Mouse (Mus musculus) gastrocnemius, adult 18-20 months (tissue): ENCODE measurements at regions not wholly inside any gene's neighbourhood (a gene's known extent, or its start where the extent isn't known, plus 50 kb on each side); places are given as distances from the start of the nearest gene placed in this dataset.

Source experiments
- DNase-seq: peaks from one replicate; pipeline ENCODE4 v3.0.0; 2021; ENCODE audit warnings: low spot score

- no peak for DNase-seq
These were observed 232.9 kb downstream of the Csl start for GRCm38 (mm10) chr10:99526561-99526960.

- no peak for DNase-seq
These were observed 228.4 kb downstream of the Csl start for GRCm38 (mm10) chr10:99531104-99531503.

GRCm38 (mm10) chr10:99531556-99531955 is 227.9 kb downstream of the Csl start:
- no peak for DNase-seq

- no peak for DNase-seq
These were observed 227.5 kb downstream of the Csl start for GRCm38 (mm10) chr10:99531992-99532391.

- no peak for DNase-seq
These were observed 226.8 kb downstream of the Csl start for GRCm38 (mm10) chr10:99532697-99533119.

- no peak for DNase-seq
These were observed 226.0 kb downstream of the Csl start for GRCm38 (mm10) chr10:99533468-99533867.

GRCm38 (mm10) chr10:99534237-99534636 is 225.2 kb downstream of the Csl start:
- no peak for DNase-seq

GRCm38 (mm10) chr10:99538639-99539038 is 220.8 kb downstream of the Csl start:
- no peak for DNase-seq

- no peak for DNase-seq
These were observed 207.1 kb downstream of the Csl start for GRCm38 (mm10) chr10:99552373-99552772.

GRCm38 (mm10) chr10:99552836-99553540 is 206.5 kb downstream of the Csl start:
- no peak for DNase-seq

- DNase-seq: no peak
These were observed 204.4 kb downstream of the Csl start for GRCm38 (mm10) chr10:99555021-99555420.

- DNase-seq: no peak
These were observed 203.7 kb downstream of the Csl start for GRCm38 (mm10) chr10:99555658-99556352.

- DNase-seq: no peak
These were observed 203.0 kb downstream of the Csl start for GRCm38 (mm10) chr10:99556353-99557036.

- DNase-seq: no peak
These were observed 200.8 kb downstream of the Csl start for GRCm38 (mm10) chr10:99558656-99559055.

GRCm38 (mm10) chr10:99561166-99561818 is 198.2 kb downstream of the Csl start:
- DNase-seq: no peak

GRCm38 (mm10) chr10:99564605-99565004 is 194.9 kb downstream of the Csl start:
- DNase-seq: no peak

GRCm38 (mm10) chr10:99568424-99568823 is 191.0 kb downstream of the Csl start:
- DNase-seq: no peak

- no peak for DNase-seq
These were observed 189.3 kb downstream of the Csl start for GRCm38 (mm10) chr10:99570190-99570589.

GRCm38 (mm10) chr10:99573997-99574396 is 185.5 kb downstream of the Csl start:
- peak; percentile 19 for DNase-seq

GRCm38 (mm10) chr10:99575294-99575693 is 184.2 kb downstream of the Csl start:
- no peak for DNase-seq

GRCm38 (mm10) chr10:99576301-99576700 is 183.2 kb downstream of the Csl start:
- DNase-seq: no peak
